Mouse (Mus musculus) embryonic facial prominence, embryonic 15.5 days (tissue): ENCODE measurements around the gene Senp7. TPM values are rescaled to one million over a fixed set of nuclear protein-coding genes. Genes with fewer than 3 reads are reported as not detected.
A peak's percentile ranks its signal among the peaks of the same experiment; 100 is the strongest.
"Not testable (repeated sequence)": the region's sequence is repeated elsewhere in the genome, so short reads cannot be mapped to it uniquely, and the experiment has no call there.

ENCODE experiments used
- ATAC-seq: fragments of 200-750 bp; cut with Nextera tagmentation; 2 replicates; pipeline ENCODE4 v1.8.0; 2017; ENCODE audit warnings: low read depth, moderate TSS enrichment; ENCODE audit not compliant: insufficient number of reproducible peaks, low FRiP score, low TSS enrichment
- H3K27ac ChIP-seq: fragments of 300-500 bp; sonication (generic); replicated peaks from 2 replicates; pipeline ENCODE4 v1.5.1; 2015; ENCODE audit warnings: mild to moderate bottlenecking, inconsistent platforms
- H3K27me3 ChIP-seq: fragments of 300-500 bp; sonication (generic); 2 replicates; pipeline ENCODE4 v1.6.1; 2015; ENCODE audit warnings: inconsistent platforms
- H3K36me3 ChIP-seq: fragments of 300-500 bp; sonication (generic); 2 replicates; pipeline ENCODE4 v1.6.1; 2015; ENCODE audit warnings: mild to moderate bottlenecking, inconsistent platforms
- H3K4me1 ChIP-seq: fragments of 300-500 bp; sonication (generic); 2 replicates; pipeline ENCODE4 v1.6.1; 2015; ENCODE audit warnings: inconsistent platforms
- H3K4me2 ChIP-seq: fragments of 300-500 bp; sonication (generic); replicated peaks from 2 replicates; pipeline ENCODE4 v1.6.1; 2015; ENCODE audit warnings: mild to moderate bottlenecking, inconsistent platforms
- H3K4me3 ChIP-seq: fragments of 300-500 bp; sonication (generic); replicated peaks from 2 replicates; pipeline ENCODE4 v1.5.1; 2015; ENCODE audit warnings: mild to moderate bottlenecking, inconsistent platforms
- H3K9ac ChIP-seq: fragments of 300-500 bp; sonication (generic); 2 replicates; pipeline ENCODE4 v1.6.1; 2015; ENCODE audit warnings: inconsistent platforms
- H3K9me3 ChIP-seq: fragments of 300-500 bp; sonication (generic); replicated peaks from 2 replicates; pipeline ENCODE4 v1.6.1; 2016; ENCODE audit warnings: inconsistent platforms
- WGBS: fragments of 180-500 bp; shearing (Covaris S2); methylation state at CpG from one replicate; pipeline ENCODE4 v1.1.7; 2015; 5-methylcytosine and 5-hydroxymethylcytosine counted together
- polyA plus RNA-seq: library from polyadenylated mRNA; unstranded; fragments of >200 nt; fragmentation: Nextera tagmentation; extraction: Ambion mirVana; gene quantifications from 2 replicates; pipeline ENCODE4 v1.2.1, GENCODE M21; 2015

Senp7 gene
- polyA plus RNA-seq = 29.9 and 33.1 TPM in 2 replicates

DNA sequence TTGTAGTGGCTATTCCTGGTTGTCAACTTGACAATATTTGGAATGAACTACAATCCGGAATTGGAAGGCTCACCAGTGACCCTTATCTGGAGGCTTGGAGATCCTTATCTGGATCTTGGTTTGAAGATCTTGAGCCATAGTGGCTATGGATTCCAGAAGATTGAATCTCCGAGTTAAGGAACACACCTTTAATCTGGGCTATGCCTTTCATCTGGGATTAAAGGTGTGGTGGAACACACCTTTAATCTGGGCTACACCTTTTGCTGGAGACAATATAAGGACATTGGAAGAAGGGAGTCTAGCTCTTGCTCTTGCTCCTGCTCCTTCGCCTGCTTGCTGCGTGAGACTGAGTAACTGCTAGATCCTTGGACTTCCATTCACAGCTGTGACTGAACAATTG, at the start of gene Senp7:
Gene Senp7 (plus strand): TSS at position 301 of the 400 bp plus-strand sequence.
- no CpG with 5 or more reads among the region's 4 CpGs for WGBS
- H3K27me3 ChIP-seq, H3K4me3 ChIP-seq, H3K9me3 ChIP-seq, H3K27ac ChIP-seq, H3K9ac ChIP-seq, H3K36me3 ChIP-seq, ATAC-seq, H3K4me2 ChIP-seq, H3K4me1 ChIP-seq: not testable (repeated sequence)

DNA sequence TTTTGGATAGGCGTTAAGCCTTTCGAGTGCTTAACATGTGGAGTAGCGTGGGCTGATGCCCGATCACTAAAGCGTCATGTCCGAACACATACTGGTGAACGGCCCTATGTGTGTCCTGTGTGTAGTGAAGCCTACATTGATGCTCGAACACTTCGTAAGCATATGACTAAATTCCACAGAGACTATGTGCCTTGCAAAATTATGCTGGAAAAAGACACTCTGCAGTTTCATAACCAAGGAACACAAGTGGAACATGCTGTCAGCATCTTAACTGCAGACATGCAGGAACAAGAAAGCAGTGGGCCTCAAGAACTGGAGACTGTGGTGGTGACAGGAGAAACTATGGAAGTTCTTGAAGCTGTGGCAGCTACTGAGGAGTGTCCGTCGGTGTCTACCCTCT, 41.3 kb upstream of the Senp7 start:
- no peak overlapping the region for H3K4me2 ChIP-seq
- no peak for ATAC-seq
- H3K36me3 ChIP-seq = peaks cover 47% of the 10 kb centered on the region
- no peak overlapping the region for H3K4me3 ChIP-seq
- no peaks in the 10 kb centered on the region for H3K9me3 ChIP-seq
- H3K9ac ChIP-seq = no peak overlapping the region
- no peak overlapping the region for H3K27ac ChIP-seq
- 95% methylated on average over 11 of the region's 11 CpGs for WGBS
- no peaks in the 10 kb centered on the region for H3K27me3 ChIP-seq
- no peaks in the 10 kb centered on the region for H3K4me1 ChIP-seq

GRCm38 (mm10) chr16:56008862-56009261, 39.3 kb upstream of the Senp7 start:
- ATAC-seq = no peak
- Histone ChIP-seq H3K36me3 (peaks cover 45% of the 10 kb centered on the region), H3K27me3 (no peaks in the 10 kb centered on the region), H3K9me3 (no peaks in the 10 kb centered on the region), H3K4me1 (no peaks in the 10 kb centered on the region), H3K4me2 (no peak overlapping the region), H3K27ac (no peak overlapping the region), H3K9ac (no peak overlapping the region), H3K4me3 (no peak overlapping the region)
- WGBS = 96% methylated on average over 1 of the region's 1 CpGs

- no peak for ATAC-seq
These were observed 35.1 kb upstream of the Senp7 start for GRCm38 (mm10) chr16:56012789-56013743.

DNA sequence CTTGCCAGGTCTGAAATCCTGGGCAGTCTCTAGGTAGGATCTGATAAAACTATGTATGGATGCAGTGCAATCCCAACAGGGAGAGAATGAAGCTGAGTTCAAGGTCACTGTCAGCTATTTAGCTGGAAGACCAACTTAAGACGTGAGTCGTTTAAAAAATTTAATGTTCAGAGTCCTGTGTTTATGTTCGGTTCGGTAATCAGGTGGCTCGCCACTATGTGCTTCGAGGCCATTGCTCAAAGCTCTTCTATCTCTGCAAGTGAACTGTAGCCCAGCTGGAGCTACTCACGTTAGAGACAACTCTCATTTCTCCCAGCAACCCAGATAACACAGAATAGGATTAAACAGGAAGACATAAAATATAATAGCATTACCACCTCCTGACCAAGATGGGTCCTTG, 34.1 kb upstream of the Senp7 start:
- Histone ChIP-seq H3K9ac (no peak overlapping the region), H3K27ac (no peak overlapping the region), H3K4me3 (no peak overlapping the region), H3K9me3 (no peaks in the 10 kb centered on the region), H3K27me3 (no peaks in the 10 kb centered on the region), H3K4me2 (no peak overlapping the region), H3K4me1 (no peaks in the 10 kb centered on the region), H3K36me3 (peaks cover 48% of the 10 kb centered on the region)
- WGBS = 86% methylated on average over 7 of the region's 7 CpGs
- ATAC-seq = no peak

More at GRCm38 (mm10) chr16:56012789-56013743, 35.1 kb upstream of the Senp7 start:
- H3K36me3 ChIP-seq = peaks cover 41% of the 10 kb centered on the region
- H3K27ac ChIP-seq = no peak overlapping the region
- no peak overlapping the region for H3K9ac ChIP-seq
- no peaks in the 10 kb centered on the region for H3K4me1 ChIP-seq
- 91% methylated on average over 10 of the region's 10 CpGs for WGBS
- H3K4me2 ChIP-seq = no peak overlapping the region
- H3K4me3 ChIP-seq = no peak overlapping the region
- no peaks in the 10 kb centered on the region for H3K9me3 ChIP-seq
- H3K27me3 ChIP-seq = no peaks in the 10 kb centered on the region

DNA sequence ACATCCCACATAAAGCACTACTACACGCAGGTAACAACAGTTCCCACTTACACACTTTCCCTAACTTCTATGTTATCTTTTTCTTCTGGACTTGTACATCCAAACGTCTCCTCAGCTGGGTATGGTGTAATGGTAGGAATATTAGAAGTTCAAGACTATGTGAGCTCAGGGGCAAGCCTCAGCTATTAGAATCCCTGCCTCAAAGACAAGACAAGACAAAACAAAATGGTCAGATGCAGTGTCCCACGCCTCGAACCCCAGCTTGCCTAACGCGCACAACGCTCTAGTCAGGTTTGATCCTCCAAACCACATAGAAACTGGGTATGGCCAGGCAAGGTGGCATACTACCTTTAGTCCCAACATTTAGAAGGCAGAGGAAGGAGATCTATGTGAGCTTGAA, 28.5 kb upstream of the Senp7 start:
- no peak overlapping the region for H3K9ac ChIP-seq
- no peak for ATAC-seq
- WGBS = 98% methylated on average over 7 of the region's 7 CpGs

DNA sequence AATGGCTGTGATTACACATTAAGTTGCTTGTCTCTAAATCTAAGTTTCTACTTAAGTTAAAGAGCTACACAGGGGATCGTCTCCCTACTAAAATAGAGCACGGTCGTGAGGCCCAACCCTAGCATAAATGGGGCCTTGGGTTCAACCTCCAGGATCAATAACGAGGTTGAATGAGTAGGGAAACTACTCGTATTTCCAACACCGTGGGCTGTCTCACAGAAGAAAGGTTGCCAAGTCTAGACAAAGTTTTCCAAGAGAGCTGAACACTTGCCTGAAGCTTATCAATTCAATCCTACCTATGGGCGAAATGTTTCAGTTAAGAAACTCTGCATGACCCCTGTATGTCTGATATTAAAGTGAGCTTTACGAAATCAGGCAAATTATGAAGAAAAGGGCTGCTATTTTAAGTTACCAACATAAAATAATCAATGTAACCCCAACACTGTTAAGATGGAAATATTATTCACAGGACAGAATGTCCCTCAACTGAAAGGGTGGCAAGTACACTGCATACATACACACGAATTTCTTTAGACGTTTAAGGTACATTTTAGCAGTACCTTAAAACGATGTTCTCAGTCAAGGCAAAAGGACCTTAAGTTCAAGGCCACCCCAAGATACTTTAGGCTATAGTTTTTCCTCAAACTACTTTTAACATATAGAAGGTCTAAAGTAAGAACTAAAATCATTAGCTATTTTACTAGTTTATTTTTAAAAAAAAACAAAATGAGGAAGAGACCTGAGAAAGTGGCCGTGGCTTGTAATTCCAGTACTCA, 20.1 kb upstream of the Senp7 start:
- no peaks in the 10 kb centered on the region for H3K9me3 ChIP-seq
- H3K4me3 ChIP-seq = peak overlapping the region; percentile 79
- peak overlapping the region; percentile 62 for H3K4me2 ChIP-seq
- 34% methylated on average over 12 of the region's 12 CpGs for WGBS
- H3K27ac ChIP-seq = no peak overlapping the region
- 0 out of 2 replicates have a peak overlapping the region, but pooled peaks have one; percentile 85 for H3K9ac ChIP-seq
- peaks cover 15% of the 10 kb centered on the region for H3K4me1 ChIP-seq
- no peak for ATAC-seq
- no peaks in the 10 kb centered on the region for H3K27me3 ChIP-seq
- H3K36me3 ChIP-seq = peaks cover 18% of the 10 kb centered on the region

More for the DNA sequence above, 28.5 kb upstream of the Senp7 start:
- Histone ChIP-seq H3K9me3 (no peaks in the 10 kb centered on the region), H3K4me3 (no peak overlapping the region), H3K36me3 (peaks cover 49% of the 10 kb centered on the region), H3K27ac (no peak overlapping the region), H3K4me1 (no peaks in the 10 kb centered on the region), H3K4me2 (no peak overlapping the region), H3K27me3 (no peaks in the 10 kb centered on the region)

DNA sequence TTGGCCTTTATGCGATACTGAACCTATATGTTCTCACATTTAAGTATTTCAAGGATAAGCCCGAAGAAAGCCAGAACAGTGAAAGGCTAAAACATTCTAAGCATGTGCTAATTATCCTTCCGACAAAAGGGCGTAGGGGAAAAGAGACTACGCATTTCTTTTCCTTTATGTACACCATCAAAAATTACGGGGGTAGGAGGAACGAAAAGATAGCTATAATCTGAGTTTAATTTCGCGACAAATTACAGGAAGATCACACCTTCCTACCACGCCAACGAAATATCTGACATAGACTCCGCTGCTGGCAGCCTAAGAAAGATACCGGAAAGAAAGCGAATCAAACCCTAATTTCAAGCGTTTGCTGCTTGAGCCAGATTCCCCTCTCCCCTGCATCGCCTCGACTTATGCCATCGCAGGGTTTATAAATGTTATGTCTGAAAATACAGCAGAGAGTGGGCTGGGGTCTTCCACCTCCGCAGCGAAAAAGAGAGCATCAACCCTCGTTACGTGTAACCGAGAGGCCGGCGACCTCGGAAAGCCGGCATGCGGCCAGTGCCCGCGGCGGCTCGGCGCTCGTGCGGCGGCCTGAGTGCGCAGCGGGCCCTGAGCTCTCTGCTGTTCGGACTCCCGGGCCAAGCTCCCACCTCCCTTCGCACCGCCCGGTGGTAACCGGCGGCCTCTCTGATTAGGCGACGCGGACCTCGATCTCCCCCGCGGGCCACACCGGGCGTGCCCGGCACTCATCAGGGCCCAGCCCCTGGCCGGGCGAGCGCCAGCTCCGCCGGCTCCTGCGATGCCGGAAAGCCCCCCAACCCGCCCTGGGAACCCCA, 19.2 kb upstream of the Senp7 start:
- H3K9ac ChIP-seq = peak overlapping the region; percentile 85
- peak; percentile 84 for ATAC-seq
- H3K4me1 ChIP-seq = peaks cover 15% of the 10 kb centered on the region
- H3K36me3 ChIP-seq = peaks cover 23% of the 10 kb centered on the region
- peak overlapping the region; percentile 79 for H3K4me3 ChIP-seq
- WGBS = under 1% methylated on average over 62 of the region's 62 CpGs
- peak overlapping the region; percentile 83 for H3K27ac ChIP-seq
- H3K4me2 ChIP-seq = peak overlapping the region; percentile 62
- H3K9me3 ChIP-seq = no peaks in the 10 kb centered on the region
- H3K27me3 ChIP-seq = no peaks in the 10 kb centered on the region

GRCm38 (mm10) chr16:56029661-56030082, 18.5 kb upstream of the Senp7 start, which contains the start of gene Pcnp:
TSS of gene Pcnp (minus strand) at chr16:56029739.
- WGBS = 1% methylated on average over 39 of the region's 39 CpGs
- H3K27ac ChIP-seq = peak within 1 kb of the TSS; percentile 85
- ATAC-seq = peak; percentile 99
- H3K4me3 ChIP-seq = peak within 1 kb of the TSS; percentile 79
- H3K4me2 ChIP-seq = peak within 1 kb of the TSS; percentile 62
- peak within 1 kb of the TSS; percentile 85 for H3K9ac ChIP-seq
- no peaks in the 10 kb centered on the region for H3K27me3 ChIP-seq
- peaks cover 15% of the 10 kb centered on the region for H3K4me1 ChIP-seq
- no peaks in the 10 kb centered on the region for H3K9me3 ChIP-seq
- peaks cover 27% of the 10 kb centered on the region for H3K36me3 ChIP-seq

DNA sequence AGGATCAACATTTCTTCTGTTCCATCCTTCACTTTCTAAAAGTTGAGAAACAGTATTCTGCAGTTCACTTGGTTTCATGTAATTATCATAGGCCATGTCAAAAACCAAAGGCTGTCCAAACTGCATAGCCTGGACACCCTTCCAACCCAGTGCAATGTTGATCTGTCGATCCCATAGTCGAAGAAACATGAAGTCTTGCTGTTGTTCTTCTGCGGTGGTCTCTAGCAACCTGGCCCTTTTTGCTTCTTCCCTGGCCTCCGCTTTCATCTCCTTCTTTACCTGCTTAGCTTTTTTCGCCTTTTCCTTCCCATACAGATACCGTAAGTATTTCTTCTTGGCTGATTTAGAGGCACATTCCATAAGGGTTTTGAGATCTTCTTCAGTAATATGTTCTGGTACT, 13.6 kb upstream of the Senp7 start:
- 97% methylated on average over 6 of the region's 6 CpGs for WGBS
- Histone ChIP-seq H3K4me2 (no peak overlapping the region), H3K27me3 (no peaks in the 10 kb centered on the region), H3K36me3 (peaks cover 23% of the 10 kb centered on the region), H3K4me1 (peaks cover 21% of the 10 kb centered on the region), H3K27ac (no peak overlapping the region), H3K9ac (no peak overlapping the region), H3K9me3 (no peaks in the 10 kb centered on the region), H3K4me3 (no peak overlapping the region)
- ATAC-seq = no peak
